Mouse (Mus musculus): Measurements from ENCODE around the gene Igfbp3. TPM values are rescaled to one million over a fixed set of nuclear protein-coding genes. Genes with fewer than 3 reads are reported as not detected.
"Not testable (repeated sequence)": the region's sequence is repeated elsewhere in the genome, so short reads cannot be mapped to it uniquely, and the experiment has no call there.

Gene Igfbp3
- polyA plus RNA-seq, 1 experiment: 11.0 TPM

DNA sequence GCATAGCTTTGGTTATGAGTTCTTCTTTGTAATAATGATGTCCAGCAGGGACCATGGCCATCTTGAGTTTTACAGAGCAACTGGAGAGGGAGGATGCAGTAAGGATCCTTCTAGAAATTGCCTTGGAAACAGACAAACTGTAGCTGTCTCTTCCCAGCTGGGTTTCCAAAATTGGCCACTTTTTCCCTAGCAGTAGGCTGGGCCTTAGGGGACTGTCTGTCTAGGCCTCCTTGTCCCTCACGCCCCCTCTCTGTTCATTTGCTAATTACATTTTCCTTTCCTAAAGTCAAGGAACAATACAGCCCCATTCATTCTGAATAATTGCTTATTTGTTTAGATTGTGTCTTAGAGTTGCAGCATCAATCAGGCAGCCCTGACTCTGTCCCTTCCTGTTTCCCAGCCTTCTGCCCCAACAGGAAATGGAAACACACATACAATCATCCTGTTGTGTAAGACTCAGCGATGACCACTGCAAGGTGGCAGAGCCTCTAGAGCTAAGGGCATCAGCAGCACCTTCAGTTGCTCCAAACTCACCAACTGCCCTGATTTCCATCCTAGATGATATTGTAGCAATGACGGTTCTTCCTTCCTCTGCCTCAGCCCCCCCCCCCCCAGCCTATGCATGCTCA lies 21.4 kb upstream of the Igfbp3 start:
- 81% methylated on average over 3 of the region's 3 CpGs for WGBS
- H3K27me3 ChIP-seq (ENCODE audit: control insufficient read depth, insufficient read depth, low read length): no peaks in the 10 kb centered on the region
- no peak overlapping the region for H3K27ac ChIP-seq (ENCODE audit: insufficient read depth, low read length)

DNA sequence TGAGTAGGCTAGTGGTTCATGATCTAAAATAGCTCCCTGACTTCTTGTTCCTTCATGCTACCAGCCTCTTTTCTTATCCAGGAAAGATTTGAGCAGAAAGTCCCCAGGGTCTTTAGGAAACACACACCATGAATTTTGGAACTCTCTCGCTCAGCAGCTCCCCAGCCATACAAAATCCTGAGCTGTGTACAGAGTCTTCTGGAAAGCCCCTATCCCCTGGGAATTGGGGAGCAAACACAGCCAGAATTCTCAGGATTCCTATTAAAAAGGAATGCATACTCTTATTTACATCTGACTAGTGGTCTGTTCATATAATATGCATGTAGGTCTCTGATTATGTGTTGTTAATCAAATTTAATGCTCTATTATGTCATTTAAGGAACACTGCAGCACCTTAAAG lies 20.7 kb upstream of the Igfbp3 start:
- WGBS: 62% methylated on average over 1 of the region's 1 CpGs
- no peak for DNase-seq
- Histone ChIP-seq H3K4me3 (replicated peaks; ENCODE audit: insufficient read depth, low read depth, low read length) (no peak overlapping the region), H3K27ac (ENCODE audit: insufficient read depth, low read length) (no peak overlapping the region), H3K4me1 (ENCODE audit: control insufficient read depth, insufficient read depth, low read length) (no peaks in the 10 kb centered on the region), H3K27me3 (ENCODE audit: control insufficient read depth, insufficient read depth, low read length) (no peaks in the 10 kb centered on the region)
- TF ChIP-seq CTCF (IDR thresholded peaks at IDR 0.05; ENCODE audit: borderline replicate concordance, insufficient read depth, low read depth, low read length): no peak
- TF ChIP-seq POLR2A (IDR thresholded peaks at IDR 0.05; ENCODE audit: borderline replicate concordance, insufficient read depth, low read length): no peak

More for the DNA sequence above, 21.4 kb upstream of the Igfbp3 start:
- no peak for DNase-seq
- TF ChIP-seq CTCF (IDR thresholded peaks at IDR 0.05; ENCODE audit: borderline replicate concordance, insufficient read depth, low read depth, low read length) (no peak), POLR2A (IDR thresholded peaks at IDR 0.05; ENCODE audit: borderline replicate concordance, insufficient read depth, low read length) (no peak)
- Histone ChIP-seq H3K4me1 (ENCODE audit: control insufficient read depth, insufficient read depth, low read length) (no peaks in the 10 kb centered on the region), H3K4me3 (replicated peaks; ENCODE audit: insufficient read depth, low read depth, low read length) (no peak overlapping the region)

DNA sequence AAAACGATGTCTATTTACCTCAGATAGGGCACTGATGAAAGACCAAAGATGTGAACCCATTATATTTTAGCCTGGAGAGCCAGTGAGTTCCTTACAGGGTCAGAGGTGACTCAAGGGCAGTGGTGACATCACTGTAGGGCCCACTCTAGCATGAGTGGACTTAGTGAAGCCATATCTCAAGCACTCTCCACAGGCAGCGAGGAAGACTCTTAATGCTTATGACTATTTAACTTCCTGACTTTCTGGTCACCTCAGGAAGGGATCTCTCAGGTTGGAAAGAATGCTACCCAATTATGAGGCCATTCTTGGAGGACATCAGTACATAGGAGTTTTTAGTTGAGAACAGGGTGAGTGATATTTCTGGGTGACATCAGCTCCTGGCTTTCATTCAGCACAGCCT lies 19.6 kb upstream of the Igfbp3 start:
- Histone ChIP-seq H3K27me3 (ENCODE audit: control insufficient read depth, insufficient read depth, low read length) (no peaks in the 10 kb centered on the region), H3K4me1 (ENCODE audit: control insufficient read depth, insufficient read depth, low read length) (no peaks in the 10 kb centered on the region), H3K27ac (ENCODE audit: insufficient read depth, low read length) (no peak overlapping the region), H3K4me3 (replicated peaks; ENCODE audit: insufficient read depth, low read depth, low read length) (no peak overlapping the region)
- 89% methylated on average over 2 of the region's 2 CpGs for WGBS
- TF ChIP-seq CTCF (IDR thresholded peaks at IDR 0.05; ENCODE audit: borderline replicate concordance, insufficient read depth, low read depth, low read length) (no peak), POLR2A (IDR thresholded peaks at IDR 0.05; ENCODE audit: borderline replicate concordance, insufficient read depth, low read length) (no peak)
- no peak for DNase-seq

DNA sequence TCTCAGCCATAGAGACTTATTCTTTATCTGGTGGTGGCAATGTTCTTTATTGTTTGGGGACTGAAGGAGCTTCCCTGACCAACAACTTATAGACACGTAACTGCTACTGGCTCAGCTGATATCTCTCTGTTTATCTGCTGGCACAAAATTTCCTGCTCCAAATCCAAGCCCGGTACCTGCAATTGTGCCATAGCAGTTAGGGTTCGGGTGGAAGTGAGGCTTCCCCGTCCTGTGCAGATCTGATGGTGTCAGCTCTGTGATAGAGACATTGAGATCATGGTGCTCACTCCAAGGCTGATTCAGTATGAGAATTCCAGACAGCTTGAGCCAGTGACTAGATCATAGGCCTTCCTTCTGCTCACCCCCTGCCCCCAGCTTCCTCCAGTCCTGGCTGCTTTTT lies 18.2 kb upstream of the Igfbp3 start:
- TF ChIP-seq CTCF (IDR thresholded peaks at IDR 0.05; ENCODE audit: borderline replicate concordance, insufficient read depth, low read depth, low read length) (no peak), POLR2A (IDR thresholded peaks at IDR 0.05; ENCODE audit: borderline replicate concordance, insufficient read depth, low read length) (no peak)
- WGBS: 95% methylated on average over 4 of the region's 4 CpGs

DNA sequence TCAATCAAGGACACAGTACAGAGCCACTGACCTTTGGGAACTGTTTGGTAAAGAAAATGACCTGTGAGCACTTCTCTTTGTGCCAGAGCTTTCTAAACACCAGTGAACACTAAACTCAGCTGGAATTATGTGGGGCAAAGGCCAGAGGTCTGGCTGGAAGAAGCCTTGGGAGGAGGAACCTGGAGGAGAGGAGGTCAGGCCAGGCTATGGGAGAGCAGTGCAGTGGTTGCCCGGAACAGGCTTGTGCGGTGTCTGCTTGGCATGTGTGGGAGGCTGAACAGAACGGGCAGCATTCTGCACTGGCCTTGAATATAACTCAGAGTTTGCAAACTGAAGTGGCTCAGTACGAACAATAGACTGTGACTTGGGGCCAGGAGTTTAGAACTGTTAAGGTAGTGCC lies 16.3 kb upstream of the Igfbp3 start:
- H3K27ac ChIP-seq (ENCODE audit: insufficient read depth, low read length): no peak overlapping the region
- H3K27me3 ChIP-seq (ENCODE audit: control insufficient read depth, insufficient read depth, low read length): no peaks in the 10 kb centered on the region
- no peaks in the 10 kb centered on the region; the same call in 1 of the 2 replicates for H3K4me1 ChIP-seq (ENCODE audit: control insufficient read depth, insufficient read depth, low read length)
- WGBS: 83% methylated on average over 4 of the region's 4 CpGs
- H3K4me3 ChIP-seq (replicated peaks; ENCODE audit: insufficient read depth, low read depth, low read length): no peak overlapping the region
- DNase-seq: no peak
- TF ChIP-seq POLR2A (IDR thresholded peaks at IDR 0.05; ENCODE audit: borderline replicate concordance, insufficient read depth, low read length) (no peak), CTCF (IDR thresholded peaks at IDR 0.05; ENCODE audit: borderline replicate concordance, insufficient read depth, low read depth, low read length) (no peak)

More for the DNA sequence above, 18.2 kb upstream of the Igfbp3 start:
- Histone ChIP-seq H3K4me3 (replicated peaks; ENCODE audit: insufficient read depth, low read depth, low read length) (no peak overlapping the region), H3K4me1 (ENCODE audit: control insufficient read depth, insufficient read depth, low read length) (no peaks in the 10 kb centered on the region), H3K27ac (ENCODE audit: insufficient read depth, low read length) (no peak overlapping the region), H3K27me3 (ENCODE audit: control insufficient read depth, insufficient read depth, low read length) (no peaks in the 10 kb centered on the region)
- no peak for DNase-seq

DNA sequence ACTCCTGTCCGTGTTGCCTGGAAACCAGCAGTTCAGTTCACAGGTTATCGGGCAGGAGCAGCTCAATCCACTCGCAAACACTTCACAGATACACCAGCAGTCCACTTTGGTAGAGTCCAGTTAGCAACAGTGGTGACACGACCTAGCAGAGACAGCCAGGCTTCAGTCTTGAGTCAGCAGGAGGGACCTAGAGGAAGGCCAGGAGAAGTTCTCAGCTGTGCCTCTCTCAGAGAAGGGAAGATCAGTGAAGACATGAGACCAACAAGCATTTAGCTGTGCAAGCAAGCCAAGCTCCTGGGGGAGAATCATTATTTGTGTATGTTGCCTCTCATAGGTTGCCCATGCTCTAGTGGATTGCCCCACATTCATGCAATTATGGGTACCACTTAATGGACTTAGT lies 14.4 kb upstream of the Igfbp3 start:
- TF ChIP-seq POLR2A (IDR thresholded peaks at IDR 0.05; ENCODE audit: borderline replicate concordance, insufficient read depth, low read length) (no peak), CTCF (IDR thresholded peaks at IDR 0.05; ENCODE audit: borderline replicate concordance, insufficient read depth, low read depth, low read length) (no peak)
- Histone ChIP-seq H3K4me3 (replicated peaks; ENCODE audit: insufficient read depth, low read depth, low read length) (no peak overlapping the region), H3K27me3 (ENCODE audit: control insufficient read depth, insufficient read depth, low read length) (no peaks in the 10 kb centered on the region), H3K27ac (ENCODE audit: insufficient read depth, low read length) (no peak overlapping the region), H3K4me1 (ENCODE audit: control insufficient read depth, insufficient read depth, low read length) (no peaks in the 10 kb centered on the region; the same call in 1 of the 2 replicates)
- 92% methylated on average over 4 of the region's 4 CpGs for WGBS
- DNase-seq: no peak

DNA sequence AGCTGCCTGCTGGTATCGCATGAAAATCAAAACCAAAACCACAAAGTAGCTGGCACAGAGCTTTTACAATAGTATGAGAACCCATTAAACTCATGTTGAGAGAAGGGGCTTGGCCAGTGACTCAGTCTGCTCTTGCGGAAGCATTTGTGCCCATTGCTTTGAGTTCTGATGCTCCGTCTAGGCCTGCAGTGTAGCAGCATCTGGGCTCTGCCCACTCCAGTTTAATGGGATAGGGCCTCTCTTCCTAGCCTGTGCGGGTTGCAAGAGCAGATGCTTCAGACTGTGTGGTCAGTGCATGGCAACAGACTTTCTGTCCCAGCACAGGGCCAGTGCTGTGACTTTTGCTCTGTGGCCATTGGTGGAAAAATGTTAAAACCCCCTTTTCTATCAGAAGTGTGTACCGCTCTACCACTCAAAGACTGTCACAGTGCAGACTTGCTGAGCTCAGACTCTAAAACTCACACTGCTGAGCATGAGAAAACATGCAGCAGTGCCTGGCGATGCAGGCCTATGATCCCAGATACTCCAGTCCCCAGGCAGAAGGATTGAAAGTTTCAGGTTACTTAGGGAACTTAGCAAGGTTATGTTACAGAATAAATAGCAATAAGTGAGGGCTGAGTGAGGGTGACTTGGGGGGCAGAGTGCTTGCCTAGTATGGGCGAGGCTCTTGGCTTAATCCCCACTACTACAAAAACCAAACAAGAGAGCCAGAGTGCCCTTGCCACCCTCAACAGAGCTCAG lies 13.3 kb upstream of the Igfbp3 start:
- H3K27me3 ChIP-seq (ENCODE audit: control insufficient read depth, insufficient read depth, low read length): no peaks in the 10 kb centered on the region
- no peaks in the 10 kb centered on the region; the same call in 1 of the 2 replicates for H3K4me1 ChIP-seq (ENCODE audit: control insufficient read depth, insufficient read depth, low read length)
- no peak for DNase-seq
- WGBS: 86% methylated on average over 7 of the region's 7 CpGs
- H3K4me3 ChIP-seq (replicated peaks; ENCODE audit: insufficient read depth, low read depth, low read length): no peak overlapping the region
- no peak overlapping the region for H3K27ac ChIP-seq (ENCODE audit: insufficient read depth, low read length)
- no peak for TF ChIP-seq POLR2A (IDR thresholded peaks at IDR 0.05; ENCODE audit: borderline replicate concordance, insufficient read depth, low read length)
- TF ChIP-seq CTCF (IDR thresholded peaks at IDR 0.05; ENCODE audit: borderline replicate concordance, insufficient read depth, low read depth, low read length): no peak

DNA sequence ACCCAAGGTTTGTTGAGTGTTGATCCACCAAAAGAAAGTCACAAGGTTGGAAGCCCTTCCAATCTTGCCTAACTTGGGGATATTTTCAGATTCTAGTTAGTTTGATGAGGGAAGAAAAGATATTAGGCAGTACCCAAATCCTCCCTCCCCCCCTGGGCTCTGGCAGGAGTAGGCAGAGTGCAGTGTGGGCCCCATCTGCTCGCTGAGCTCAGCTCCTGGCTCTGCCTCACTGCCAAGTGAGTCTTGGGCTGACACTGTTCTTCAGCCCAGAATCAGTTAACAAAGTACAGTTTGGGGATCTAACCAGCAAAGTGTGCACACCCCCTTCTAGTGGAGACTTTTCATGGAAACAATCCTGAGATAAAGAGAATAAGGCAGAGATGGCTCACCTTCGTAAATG lies 12.5 kb upstream of the Igfbp3 start:
- peak in 1 of 2 experiments; percentile 38 for DNase-seq
- H3K27ac ChIP-seq (ENCODE audit: insufficient read depth, low read length): no peak overlapping the region
- WGBS: 32% methylated on average over 2 of the region's 2 CpGs

DNA sequence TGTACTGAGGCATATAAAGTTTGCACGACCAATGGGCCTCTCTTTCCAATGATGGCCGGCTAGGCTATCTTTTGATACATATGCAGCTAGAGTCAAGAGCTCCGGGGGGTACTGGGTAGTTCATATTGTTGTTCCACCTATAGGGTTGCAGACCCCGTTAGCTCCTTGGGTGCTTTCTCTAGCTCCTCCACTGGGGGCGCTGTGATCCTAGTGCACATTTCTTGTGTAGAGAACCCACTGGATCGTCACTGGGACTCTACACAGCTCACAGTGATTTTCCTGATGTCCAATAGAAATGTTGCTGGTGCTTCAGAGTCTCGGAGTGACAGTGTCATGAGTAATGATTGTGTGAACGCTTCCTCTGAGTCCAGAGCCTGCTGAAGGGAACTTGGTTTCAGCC lies 8.1 kb upstream of the Igfbp3 start:
- DNase-seq; H3K4me3 ChIP-seq (replicated peaks; ENCODE audit: insufficient read depth, low read depth, low read length); H3K27me3 ChIP-seq (ENCODE audit: control insufficient read depth, insufficient read depth, low read length); H3K27ac ChIP-seq (ENCODE audit: insufficient read depth, low read length); H3K4me1 ChIP-seq (ENCODE audit: control insufficient read depth, insufficient read depth, low read length): not testable (repeated sequence)
- 73% methylated on average over 8 of the region's 8 CpGs for WGBS

More for the DNA sequence above, 12.5 kb upstream of the Igfbp3 start:
- Histone ChIP-seq H3K4me1 (ENCODE audit: control insufficient read depth, insufficient read depth, low read length) (no peaks in the 10 kb centered on the region; the same call in 1 of the 2 replicates), H3K4me3 (replicated peaks; ENCODE audit: insufficient read depth, low read depth, low read length) (no peak overlapping the region), H3K27me3 (ENCODE audit: control insufficient read depth, insufficient read depth, low read length) (no peaks in the 10 kb centered on the region)
- TF ChIP-seq POLR2A (IDR thresholded peaks at IDR 0.05; ENCODE audit: borderline replicate concordance, insufficient read depth, low read length) (no peak), CTCF (IDR thresholded peaks at IDR 0.05; ENCODE audit: borderline replicate concordance, insufficient read depth, low read depth, low read length) (no peak)
